In the genomic region with DNA sequence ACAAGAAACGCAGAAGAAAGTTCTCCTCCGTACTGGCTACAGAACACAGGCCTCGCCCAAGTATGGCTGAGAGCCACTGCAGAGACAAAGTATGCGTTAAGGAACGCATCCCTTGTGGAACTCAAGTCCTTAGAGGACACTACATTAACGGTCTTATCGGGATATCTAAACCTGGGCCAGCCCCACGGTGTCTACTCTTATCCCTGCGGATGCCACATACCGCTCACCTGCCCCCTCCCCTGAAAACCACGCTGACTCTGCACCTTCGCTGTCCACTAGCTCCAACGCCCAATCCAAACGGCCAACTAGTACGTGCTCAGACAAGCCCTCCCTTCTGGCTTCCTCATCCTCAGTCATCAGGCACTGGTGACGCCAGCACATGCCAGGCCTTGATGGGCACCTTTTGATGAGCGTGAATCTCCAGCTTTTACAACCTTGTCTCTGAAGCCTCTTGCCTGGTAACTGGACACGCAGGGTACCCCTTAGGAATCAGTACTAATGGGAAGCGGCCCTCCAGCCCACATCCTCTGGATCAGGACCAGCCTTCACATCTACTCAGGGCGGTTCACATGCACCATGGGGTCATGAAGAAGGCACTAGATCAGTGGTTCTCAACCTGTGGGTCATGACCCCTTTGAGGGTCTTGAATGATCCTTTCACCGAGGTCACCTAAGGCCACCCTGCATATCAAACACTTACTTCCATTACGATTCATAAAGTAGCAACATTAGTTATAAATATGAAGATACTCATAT, we compare ENCODE assay signal across 10 mouse cellular contexts. TPM values are rescaled to one million over a fixed set of nuclear protein-coding genes. Genes with fewer than 3 reads are reported as not detected.
DNase-seq lines count a peak whose midpoint lies in the region; ATAC-seq lines count a peak whose summit lies in the region.
"Had no signal": no experiment of that assay in that cellular context is flagged by ENCODE, and none has a peak within 500 bp of the region (broad histone marks: within the 10 kb centered on the region; RNA-seq: fewer than 3 reads in every experiment).

No protein-coding gene starts in this region.

- peaks cover 41% of the 10 kb centered on the region for H3K4me1 ChIP-seq in forebrain, embryonic 14.5 days (ENCODE audit: control insufficient read depth, insufficient read depth, low read length)
- H3K4me1 ChIP-seq in forebrain, embryonic 12.5 days = peaks cover 80% of the 10 kb centered on the region
- H3K4me1 ChIP-seq in kidney, embryonic 15.5 days = peaks cover 90% of the 10 kb centered on the region
- H3K4me1 ChIP-seq in neural tube, embryonic 13.5 days (replicated peaks) = peaks cover 81% of the 10 kb centered on the region
- H3K4me1 ChIP-seq in stomach, embryonic 15.5 days = peaks cover 61% of the 10 kb centered on the region

- no peaks in the 10 kb centered on the region for H3K27me3 ChIP-seq in forebrain, embryonic 14.5 days (replicated peaks; ENCODE audit: control insufficient read depth, insufficient read depth, low read length)
- 0 out of 2 replicates have a peak, but pooled peaks cover 9% of the 10 kb centered on the region for H3K27me3 ChIP-seq in forebrain, embryonic 12.5 days
- no peaks in the 10 kb centered on the region for H3K27me3 ChIP-seq in kidney, embryonic 15.5 days
- H3K27me3 ChIP-seq in neural tube, embryonic 13.5 days = peaks cover 24% of the 10 kb centered on the region
- no peaks in the 10 kb centered on the region for H3K27me3 ChIP-seq in stomach, embryonic 15.5 days (replicated peaks)
- H3K27me3 ChIP-seq: embryonic facial prominence, embryonic 12.5 days had no signal

- peak overlapping the region; percentile 9; the same call in 1 of the 2 replicates for H3K9ac ChIP-seq in forebrain, embryonic 14.5 days (ENCODE audit: low read length)
- H3K9ac ChIP-seq in forebrain, embryonic 12.5 days = no peak overlapping the region
- H3K9ac ChIP-seq in kidney, embryonic 15.5 days = no peak overlapping the region
- no peak overlapping the region for H3K9ac ChIP-seq in neural tube, embryonic 13.5 days
- H3K9ac ChIP-seq in stomach, embryonic 15.5 days = 0 out of 2 replicates have a peak overlapping the region, but pooled peaks have one; percentile 6

- H3K4me2 ChIP-seq in forebrain, embryonic 14.5 days (ENCODE audit: low read length) = no peak overlapping the region
- H3K4me2 ChIP-seq in forebrain, embryonic 12.5 days = no peak overlapping the region
- no peak overlapping the region for H3K4me2 ChIP-seq in kidney, embryonic 15.5 days
- no peak overlapping the region for H3K4me2 ChIP-seq in neural tube, embryonic 13.5 days
- H3K4me2 ChIP-seq in stomach, embryonic 15.5 days = no peak overlapping the region
- H3K4me2 ChIP-seq: embryonic facial prominence, embryonic 12.5 days had no signal

- no peak overlapping the region for H3K4me3 ChIP-seq in forebrain, embryonic 14.5 days (ENCODE audit: low read depth, low read length)
- H3K4me3 ChIP-seq in forebrain, embryonic 12.5 days (replicated peaks) = no peak overlapping the region
- no peak overlapping the region for H3K4me3 ChIP-seq in kidney, embryonic 15.5 days (replicated peaks)
- no peak overlapping the region for H3K4me3 ChIP-seq in neural tube, embryonic 13.5 days
- H3K4me3 ChIP-seq in stomach, embryonic 15.5 days (replicated peaks) = no peak overlapping the region
- H3K4me3 ChIP-seq: embryonic facial prominence, embryonic 12.5 days had no signal

- no peak overlapping the region for H3K27ac ChIP-seq in forebrain, embryonic 14.5 days (ENCODE audit: low read depth, low read length)
- H3K27ac ChIP-seq in forebrain, embryonic 12.5 days = no peak overlapping the region
- peak overlapping the region; percentile 79 for H3K27ac ChIP-seq in kidney, embryonic 15.5 days
- peak overlapping the region; percentile 62; the same call in 1 of the 2 replicates for H3K27ac ChIP-seq in neural tube, embryonic 13.5 days (replicated peaks)
- H3K27ac ChIP-seq in stomach, embryonic 15.5 days = peak overlapping the region; percentile 73; the same call in 1 of the 2 replicates

- no peaks in the 10 kb centered on the region for H3K36me3 ChIP-seq in forebrain, embryonic 14.5 days (ENCODE audit: control insufficient read depth, insufficient read depth, low read length)
- H3K36me3 ChIP-seq in forebrain, embryonic 12.5 days (replicated peaks) = no peaks in the 10 kb centered on the region; the same call in 1 of the 2 replicates
- no peaks in the 10 kb centered on the region for H3K36me3 ChIP-seq in kidney, embryonic 15.5 days
- H3K36me3 ChIP-seq in neural tube, embryonic 13.5 days = no peaks in the 10 kb centered on the region
- H3K36me3 ChIP-seq in stomach, embryonic 15.5 days = no peaks in the 10 kb centered on the region
- H3K36me3 ChIP-seq: embryonic facial prominence, embryonic 12.5 days had no signal

- no peak for DNase-seq in forebrain, embryonic 14.5 days (ENCODE audit: low spot score)
- no peak for DNase-seq in kidney, postnatal 36 days
- DNase-seq in neural tube, embryonic 10.5 days (ENCODE audit: extremely low spot score, low spot score) = no peak
- DNase-seq in gastrocnemius, postnatal 25 days = no peak
- DNase-seq: kidney, postnatal 25 days had no signal

- ATAC-seq in forebrain, embryonic 14.5 days = no peak
- no peak for ATAC-seq in forebrain, embryonic 12.5 days (ENCODE audit: low FRiP score)
- ATAC-seq in kidney, embryonic 15.5 days (replicated peaks; ENCODE audit: low FRiP score) = no peak
- ATAC-seq in neural tube, embryonic 13.5 days (ENCODE audit: low read depth) = no peak
- no peak for ATAC-seq in stomach, embryonic 15.5 days (ENCODE audit: insufficient read depth, low FRiP score, low read depth)

- 90% methylated on average over 22 of the region's 22 CpGs for WGBS in forebrain, embryonic 14.5 days
- 92% methylated on average over 22 of the region's 22 CpGs for WGBS in forebrain, embryonic 12.5 days
- 82% methylated on average over 22 of the region's 22 CpGs for WGBS in kidney, embryonic 15.5 days
- 89% methylated on average over 22 of the region's 22 CpGs for WGBS in neural tube, embryonic 13.5 days
- WGBS in stomach, embryonic 15.5 days = 84% methylated on average over 22 of the region's 22 CpGs

- H3K9me3 ChIP-seq in forebrain, embryonic 14.5 days (replicated peaks; ENCODE audit: control insufficient read depth, low read length) = no peaks in the 10 kb centered on the region
- no peaks in the 10 kb centered on the region for H3K9me3 ChIP-seq in forebrain, embryonic 12.5 days
- H3K9me3 ChIP-seq in kidney, embryonic 15.5 days (replicated peaks) = no peaks in the 10 kb centered on the region
- no peaks in the 10 kb centered on the region for H3K9me3 ChIP-seq in neural tube, embryonic 13.5 days
- no peaks in the 10 kb centered on the region for H3K9me3 ChIP-seq in stomach, embryonic 15.5 days
- H3K9me3 ChIP-seq: embryonic facial prominence, embryonic 12.5 days had no signal

RNA-seq across cellular contexts. Expression of gene Elmo2, which starts 4.1 kb away (rescaled TPM):
- polyA plus RNA-seq in forebrain, embryonic 14.5 days (2014; fragmentation: Nextera tagmentation; extraction: Ambion mirVana) = 95.5 and 101 TPM in 2 replicates
- 94.6 and 99.7 TPM in 2 replicates for polyA plus RNA-seq in forebrain, embryonic 12.5 days (2016; fragmentation: Nextera tagmentation; extraction: Ambion mirVana)
- polyA plus RNA-seq in kidney, embryonic 15.5 days (2015; fragmentation: Nextera tagmentation; extraction: Ambion mirVana) = 71.3 and 82.3 TPM in 2 replicates
- polyA plus RNA-seq in neural tube, embryonic 13.5 days (2015; fragmentation: Nextera tagmentation; extraction: Ambion mirVana) = 89.8 and 95.7 TPM in 2 replicates
- 53.2 and 56.2 TPM in 2 replicates for polyA plus RNA-seq in stomach, embryonic 15.5 days (2015; fragmentation: Nextera tagmentation; extraction: Ambion mirVana)
- 10 to 100 TPM; 12.7 to 13.4 TPM for total RNA-seq in gastrocnemius, postnatal 25 days (2021)

RNA-seq across cellular contexts. Expression of gene Slc35c2, which starts 34.5 kb away (rescaled TPM):
- polyA plus RNA-seq in forebrain, embryonic 14.5 days (2014; fragmentation: Nextera tagmentation; extraction: Ambion mirVana) = 54.7 and 56.4 TPM in 2 replicates
- polyA plus RNA-seq in forebrain, embryonic 12.5 days (2016; fragmentation: Nextera tagmentation; extraction: Ambion mirVana) = 57.9 and 62.4 TPM in 2 replicates
- polyA plus RNA-seq in kidney, embryonic 15.5 days (2015; fragmentation: Nextera tagmentation; extraction: Ambion mirVana) = 53.7 and 54.6 TPM in 2 replicates
- 51.3 and 57.3 TPM in 2 replicates for polyA plus RNA-seq in neural tube, embryonic 13.5 days (2015; fragmentation: Nextera tagmentation; extraction: Ambion mirVana)
- 60.5 and 71.8 TPM in 2 replicates for polyA plus RNA-seq in stomach, embryonic 15.5 days (2015; fragmentation: Nextera tagmentation; extraction: Ambion mirVana)
- 10 to 100 TPM; 16.0 to 17.0 TPM for total RNA-seq in gastrocnemius, postnatal 25 days (2021)

RNA-seq across cellular contexts. Expression of gene Zfp663, which starts 46.4 kb away (rescaled TPM):
- polyA plus RNA-seq in forebrain, embryonic 14.5 days (2014; fragmentation: Nextera tagmentation; extraction: Ambion mirVana) = 8.1 and 9.1 TPM in 2 replicates
- 6.8 and 6.9 TPM in 2 replicates for polyA plus RNA-seq in forebrain, embryonic 12.5 days (2016; fragmentation: Nextera tagmentation; extraction: Ambion mirVana)
- 1.1 TPM in 2 replicates for polyA plus RNA-seq in kidney, embryonic 15.5 days (2015; fragmentation: Nextera tagmentation; extraction: Ambion mirVana)
- polyA plus RNA-seq in neural tube, embryonic 13.5 days (2015; fragmentation: Nextera tagmentation; extraction: Ambion mirVana) = 6.9 and 7.5 TPM in 2 replicates
- polyA plus RNA-seq in stomach, embryonic 15.5 days (2015; fragmentation: Nextera tagmentation; extraction: Ambion mirVana) = 0.64 and 0.66 TPM in 2 replicates
- not detected for total RNA-seq in gastrocnemius, postnatal 25 days (2021)

Comparison
In these comparisons a context has a peak if more than half of its experiments do, and no peak if none do; other contexts are left out.
1. H3K9ac ChIP-seq: peak in forebrain, embryonic 14.5 days (single experiment) and stomach, embryonic 15.5 days (single experiment); none in forebrain, embryonic 12.5 days (single experiment), kidney, embryonic 15.5 days (single experiment) and neural tube, embryonic 13.5 days (single experiment).
2. H3K27ac ChIP-seq: peak in kidney, embryonic 15.5 days (single experiment), neural tube, embryonic 13.5 days (single experiment) and stomach, embryonic 15.5 days (single experiment); none in forebrain, embryonic 14.5 days (single experiment) and forebrain, embryonic 12.5 days (single experiment).